Mouse (Mus musculus): ENCODE results near the gene Aldh1a1. TPM values are rescaled to one million over a fixed set of nuclear protein-coding genes. Genes with fewer than 3 reads are reported as not detected.
"Not testable (repeated sequence)": the region's sequence is repeated elsewhere in the genome, so short reads cannot be mapped to it uniquely, and the experiment has no call there.

Aldh1a1 gene
- polyA plus RNA-seq, 1 experiment from 2014 or later, result 37.7 TPM

DNA sequence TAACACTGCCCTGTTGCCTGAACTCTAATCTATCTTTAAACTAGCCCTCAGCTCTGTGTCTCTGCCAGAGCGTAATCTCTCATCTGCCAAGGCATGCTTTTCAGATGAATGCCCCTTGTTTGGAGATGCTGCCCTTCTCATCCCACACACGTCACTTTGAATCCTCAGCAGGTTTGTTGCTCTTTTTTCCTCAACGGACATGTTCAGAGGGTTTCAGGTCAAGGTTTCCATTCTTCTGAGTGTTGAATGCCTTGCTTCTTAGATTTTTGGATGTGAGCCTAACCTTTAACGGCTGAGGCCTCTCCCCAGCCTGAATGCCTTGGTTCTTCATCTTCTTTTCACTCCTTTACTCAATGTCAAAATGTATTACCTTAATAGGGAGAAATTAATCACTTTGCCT lies 16.1 kb downstream of the Aldh1a1 start:
- Histone ChIP-seq H3K4me2 (ENCODE audit: low read depth, low read length) (no peak overlapping the region), H3K36me3 (ENCODE audit: control insufficient read depth, insufficient read depth, low read length) (no peaks in the 10 kb centered on the region), H3K9me3 (replicated peaks; ENCODE audit: control insufficient read depth, low read length) (no peaks in the 10 kb centered on the region), H3K9ac (ENCODE audit: low read length) (no peak overlapping the region), H3K4me1 (ENCODE audit: control insufficient read depth, insufficient read depth, low read length) (no peaks in the 10 kb centered on the region), H3K27ac (ENCODE audit: low read length) (no peak overlapping the region), H3K4me3 (replicated peaks; ENCODE audit: low read length) (no peak overlapping the region), H3K27me3 (ENCODE audit: control insufficient read depth, insufficient read depth, low read length) (no peaks in the 10 kb centered on the region)
- WGBS, result 38% methylated on average over 4 of the region's 4 CpGs
- no peak for ATAC-seq (ENCODE audit: insufficient read depth, low FRiP score)

DNA sequence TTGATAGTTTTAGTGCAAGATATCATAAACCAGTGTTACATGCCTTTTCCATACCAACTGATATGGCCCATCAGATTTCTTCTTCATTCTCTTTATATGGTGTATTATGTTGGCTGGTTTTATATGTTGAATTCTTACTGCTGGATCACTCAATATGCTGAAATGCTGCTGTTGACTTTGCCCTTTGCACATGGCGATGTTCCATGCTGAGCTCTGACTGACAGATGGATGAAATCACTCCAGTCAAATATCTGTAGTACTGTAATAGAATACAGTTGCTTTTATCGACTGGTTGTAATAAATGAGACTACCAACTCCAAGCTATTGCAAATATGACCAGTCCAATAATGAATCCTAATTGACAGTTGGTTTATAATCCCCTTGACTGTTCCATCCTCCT lies 19.5 kb downstream of the Aldh1a1 start:
- Histone ChIP-seq H3K27ac (ENCODE audit: low read length) (no peak overlapping the region), H3K36me3 (ENCODE audit: control insufficient read depth, insufficient read depth, low read length) (no peaks in the 10 kb centered on the region), H3K4me2 (ENCODE audit: low read depth, low read length) (no peak overlapping the region), H3K9me3 (replicated peaks; ENCODE audit: control insufficient read depth, low read length) (no peaks in the 10 kb centered on the region), H3K4me1 (ENCODE audit: control insufficient read depth, insufficient read depth, low read length) (no peaks in the 10 kb centered on the region), H3K4me3 (replicated peaks; ENCODE audit: low read length) (no peak overlapping the region), H3K27me3 (ENCODE audit: control insufficient read depth, insufficient read depth, low read length) (no peaks in the 10 kb centered on the region), H3K9ac (ENCODE audit: low read length) (no peak overlapping the region)
- ATAC-seq (ENCODE audit: insufficient read depth, low FRiP score), result no peak
- WGBS, result 86% methylated on average over 2 of the region's 2 CpGs

DNA sequence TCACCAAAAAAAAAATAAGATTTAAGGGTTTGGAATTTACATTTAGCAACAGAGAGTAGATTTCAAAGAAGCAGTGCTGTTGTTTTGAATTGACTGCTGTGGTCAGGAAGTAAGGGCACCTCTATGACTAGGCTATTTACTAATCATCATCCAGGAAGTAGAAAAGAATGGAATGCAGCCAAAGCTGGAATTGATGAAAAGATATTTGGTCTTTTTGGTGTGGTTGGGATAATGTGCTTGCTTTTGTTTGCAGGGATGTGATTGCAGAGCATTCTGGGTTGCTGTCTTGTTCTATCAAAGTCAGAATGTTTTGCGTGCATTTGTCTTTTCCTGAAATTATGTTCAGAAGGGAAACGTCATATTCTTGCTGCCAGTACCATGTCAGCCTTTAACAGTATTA lies 20.7 kb downstream of the Aldh1a1 start:
- no peaks in the 10 kb centered on the region for H3K36me3 ChIP-seq (ENCODE audit: control insufficient read depth, insufficient read depth, low read length)
- no peak overlapping the region for H3K4me3 ChIP-seq (replicated peaks; ENCODE audit: low read length)
- no peak overlapping the region for H3K27ac ChIP-seq (ENCODE audit: low read length)
- H3K4me2 ChIP-seq (ENCODE audit: low read depth, low read length), result no peak overlapping the region
- ATAC-seq (ENCODE audit: insufficient read depth, low FRiP score), result no peak
- no peak overlapping the region for H3K9ac ChIP-seq (ENCODE audit: low read length)
- no peaks in the 10 kb centered on the region for H3K4me1 ChIP-seq (ENCODE audit: control insufficient read depth, insufficient read depth, low read length)
- H3K27me3 ChIP-seq (ENCODE audit: control insufficient read depth, insufficient read depth, low read length), result no peaks in the 10 kb centered on the region
- WGBS, result 70% methylated on average over 2 of the region's 2 CpGs
- H3K9me3 ChIP-seq (replicated peaks; ENCODE audit: control insufficient read depth, low read length), result no peaks in the 10 kb centered on the region

DNA sequence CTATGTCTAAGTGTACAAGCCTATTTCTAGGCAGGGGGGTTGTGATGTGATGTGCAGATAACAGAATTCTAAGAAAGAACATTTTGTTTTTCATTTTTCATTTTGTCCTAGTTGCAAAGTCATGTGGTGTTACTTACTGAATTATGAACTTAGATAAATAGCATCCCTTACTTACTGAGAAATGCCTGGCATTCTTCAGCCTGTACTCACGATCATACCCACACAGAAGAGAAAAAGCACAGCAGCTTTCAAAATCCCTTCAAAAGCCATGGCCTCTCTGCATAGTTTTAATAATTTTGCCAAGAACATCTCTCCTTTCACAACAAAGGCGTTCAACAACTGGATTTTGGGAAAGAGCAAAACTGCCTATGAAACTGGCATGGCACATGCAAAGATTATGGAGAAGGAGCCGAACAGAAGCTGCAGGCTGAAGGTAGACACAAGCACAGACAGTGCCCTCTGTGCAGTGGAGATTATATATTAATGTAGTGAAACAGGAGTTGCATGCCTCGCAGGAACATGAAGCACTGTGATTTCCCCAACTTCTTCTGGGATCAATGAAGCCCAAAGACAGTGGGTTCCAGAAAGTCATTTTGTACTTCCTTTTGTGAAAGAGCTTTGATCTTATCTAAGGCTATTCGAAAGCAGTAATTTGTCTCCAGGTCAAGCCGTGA lies 21.3 kb downstream of the Aldh1a1 start:
- Histone ChIP-seq H3K36me3 (ENCODE audit: control insufficient read depth, insufficient read depth, low read length) (no peaks in the 10 kb centered on the region), H3K9me3 (replicated peaks; ENCODE audit: control insufficient read depth, low read length) (no peaks in the 10 kb centered on the region), H3K9ac (ENCODE audit: low read length) (no peak overlapping the region), H3K27me3 (ENCODE audit: control insufficient read depth, insufficient read depth, low read length) (no peaks in the 10 kb centered on the region), H3K4me3 (replicated peaks; ENCODE audit: low read length) (no peak overlapping the region), H3K4me1 (ENCODE audit: control insufficient read depth, insufficient read depth, low read length) (no peaks in the 10 kb centered on the region), H3K4me2 (ENCODE audit: low read depth, low read length) (no peak overlapping the region), H3K27ac (ENCODE audit: low read length) (no peak overlapping the region)
- no peak for ATAC-seq (ENCODE audit: insufficient read depth, low FRiP score)
- WGBS, result 55% methylated on average over 6 of the region's 6 CpGs

DNA sequence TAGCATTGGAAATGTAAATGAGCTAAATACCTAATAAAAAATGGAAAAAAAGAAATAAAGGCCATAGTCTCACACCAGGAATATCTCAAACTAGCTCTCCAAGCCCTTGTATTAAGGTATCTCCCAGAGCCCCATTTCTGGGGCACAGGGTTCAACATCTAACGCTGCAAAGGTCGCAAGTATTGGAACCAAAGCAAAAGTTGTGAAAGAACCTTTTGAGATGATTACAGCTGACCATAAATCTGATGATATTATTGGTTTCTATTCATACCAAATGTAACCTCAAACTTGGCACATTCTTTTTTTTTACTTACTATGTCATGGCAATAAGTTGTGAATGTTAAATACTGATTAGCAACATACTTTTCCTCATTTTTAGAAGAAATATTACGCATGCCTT lies 24.0 kb downstream of the Aldh1a1 start:
- no peak overlapping the region for H3K27ac ChIP-seq (ENCODE audit: low read length)
- H3K4me1 ChIP-seq (ENCODE audit: control insufficient read depth, insufficient read depth, low read length), result no peaks in the 10 kb centered on the region
- no peaks in the 10 kb centered on the region for H3K36me3 ChIP-seq (ENCODE audit: control insufficient read depth, insufficient read depth, low read length)
- H3K9me3 ChIP-seq (replicated peaks; ENCODE audit: control insufficient read depth, low read length), result no peaks in the 10 kb centered on the region
- no peak overlapping the region for H3K9ac ChIP-seq (ENCODE audit: low read length)
- no peak for ATAC-seq (ENCODE audit: insufficient read depth, low FRiP score)
- H3K4me3 ChIP-seq (replicated peaks; ENCODE audit: low read length), result no peak overlapping the region
- H3K4me2 ChIP-seq (ENCODE audit: low read depth, low read length), result no peak overlapping the region
- 95% methylated on average over 3 of the region's 3 CpGs for WGBS
- H3K27me3 ChIP-seq (ENCODE audit: control insufficient read depth, insufficient read depth, low read length), result no peaks in the 10 kb centered on the region

DNA sequence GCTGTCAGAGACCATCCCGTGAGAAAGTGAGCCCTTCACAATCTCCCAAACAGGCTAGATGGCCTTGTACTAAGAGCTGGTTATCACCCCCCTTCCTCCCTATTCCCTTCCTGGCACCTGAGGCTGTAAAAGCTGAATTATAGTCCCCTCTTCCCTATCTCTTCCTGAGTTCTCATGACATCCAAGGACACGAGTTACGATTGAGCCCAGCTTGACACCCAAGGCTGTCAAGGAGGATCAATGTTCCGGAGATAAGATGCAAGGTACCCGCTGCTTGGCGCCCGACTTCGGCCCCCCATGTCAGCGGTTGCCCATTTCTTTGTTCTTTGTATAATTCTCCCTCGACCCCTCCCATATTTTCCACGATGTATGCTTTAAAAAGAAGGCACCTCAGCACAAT lies 36.6 kb downstream of the Aldh1a1 start:
- not testable (repeated sequence) for H3K36me3 ChIP-seq (ENCODE audit: control insufficient read depth, insufficient read depth, low read length)
- 85% methylated on average over 11 of the region's 11 CpGs for WGBS

DNA sequence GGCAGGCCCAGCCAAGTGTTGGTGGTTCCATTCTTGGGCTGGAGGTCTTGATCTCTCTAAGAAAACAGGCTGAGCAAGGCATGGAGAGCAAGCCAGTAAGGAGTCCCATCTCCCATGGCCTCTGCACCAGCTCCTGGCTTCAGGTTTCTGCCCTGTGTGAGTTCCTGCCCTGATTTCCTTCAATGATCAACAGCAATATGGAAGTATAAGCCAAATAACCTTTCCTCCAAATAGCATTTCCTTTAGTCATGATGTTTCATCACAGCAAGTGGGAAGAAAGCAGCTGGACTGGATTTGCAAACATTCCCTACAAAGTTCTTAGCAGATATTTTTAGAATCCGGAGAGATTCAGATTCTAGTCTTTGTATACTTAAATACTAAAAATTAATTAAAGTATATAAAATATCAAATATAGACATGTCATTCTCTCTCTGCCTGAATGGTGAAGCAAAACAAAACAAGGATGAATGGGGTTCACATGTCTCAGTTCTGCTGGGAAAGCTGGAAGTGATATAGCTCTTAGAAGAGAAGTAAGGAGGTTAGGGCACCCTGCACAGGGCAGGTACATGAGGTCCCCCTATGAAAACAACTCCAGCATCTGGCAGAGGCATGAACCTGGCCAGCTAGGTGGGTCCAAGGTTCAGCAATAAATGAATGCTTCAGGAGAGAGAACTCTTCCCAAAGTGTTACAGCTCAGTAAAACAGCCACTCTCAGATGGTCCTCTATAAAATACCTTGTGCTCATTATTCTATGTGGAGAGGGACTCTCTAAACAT lies 37.6 kb downstream of the Aldh1a1 start:
- WGBS, result 58% methylated on average over 1 of the region's 1 CpGs
- no peaks in the 10 kb centered on the region for H3K36me3 ChIP-seq (ENCODE audit: control insufficient read depth, insufficient read depth, low read length)
- no peak overlapping the region for H3K4me3 ChIP-seq (replicated peaks; ENCODE audit: low read length)
- H3K27ac ChIP-seq (ENCODE audit: low read length), result no peak overlapping the region; the same call in 1 of the 2 replicates
- no peak for ATAC-seq (ENCODE audit: insufficient read depth, low FRiP score)
- no peak overlapping the region for H3K9ac ChIP-seq (ENCODE audit: low read length)
- H3K9me3 ChIP-seq (replicated peaks; ENCODE audit: control insufficient read depth, low read length), result no peaks in the 10 kb centered on the region
- no peaks in the 10 kb centered on the region for H3K27me3 ChIP-seq (ENCODE audit: control insufficient read depth, insufficient read depth, low read length)
- no peak overlapping the region for H3K4me2 ChIP-seq (ENCODE audit: low read depth, low read length)
- no peaks in the 10 kb centered on the region for H3K4me1 ChIP-seq (ENCODE audit: control insufficient read depth, insufficient read depth, low read length)

More for the DNA sequence above, 36.6 kb downstream of the Aldh1a1 start:
- H3K9ac ChIP-seq (ENCODE audit: low read length); H3K27ac ChIP-seq (ENCODE audit: low read length); H3K4me2 ChIP-seq (ENCODE audit: low read depth, low read length); ATAC-seq (ENCODE audit: insufficient read depth, low FRiP score); H3K4me1 ChIP-seq (ENCODE audit: control insufficient read depth, insufficient read depth, low read length); H3K4me3 ChIP-seq (replicated peaks; ENCODE audit: low read length); H3K27me3 ChIP-seq (ENCODE audit: control insufficient read depth, insufficient read depth, low read length); H3K9me3 ChIP-seq (replicated peaks; ENCODE audit: control insufficient read depth, low read length): not testable (repeated sequence)

DNA sequence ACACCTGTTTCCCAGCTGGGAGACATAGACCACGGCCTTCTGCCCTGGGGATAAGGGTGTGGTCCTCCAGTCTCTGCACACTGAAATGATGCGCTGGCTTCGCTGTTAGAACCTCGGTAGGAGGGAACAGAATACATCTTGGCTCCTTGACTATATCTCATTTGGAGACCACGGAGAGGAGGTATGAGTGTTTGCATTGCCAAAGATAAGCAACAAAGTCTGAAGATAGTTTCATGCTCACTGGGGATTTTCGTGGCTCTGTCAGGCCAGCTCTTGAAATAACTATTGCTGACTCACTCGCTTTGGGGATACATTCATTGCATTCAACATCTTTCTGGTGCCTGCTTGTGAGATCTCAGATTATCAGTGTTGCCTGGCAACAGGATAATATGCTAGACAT lies 44.0 kb downstream of the Aldh1a1 start:
- Histone ChIP-seq H3K36me3 (ENCODE audit: control insufficient read depth, insufficient read depth, low read length) (no peaks in the 10 kb centered on the region), H3K9me3 (replicated peaks; ENCODE audit: control insufficient read depth, low read length) (no peaks in the 10 kb centered on the region), H3K27ac (ENCODE audit: low read length) (no peak overlapping the region), H3K27me3 (ENCODE audit: control insufficient read depth, insufficient read depth, low read length) (no peaks in the 10 kb centered on the region), H3K4me1 (ENCODE audit: control insufficient read depth, insufficient read depth, low read length) (no peaks in the 10 kb centered on the region), H3K4me2 (ENCODE audit: low read depth, low read length) (no peak overlapping the region), H3K4me3 (replicated peaks; ENCODE audit: low read length) (no peak overlapping the region), H3K9ac (ENCODE audit: low read length) (no peak overlapping the region)
- no peak for ATAC-seq (ENCODE audit: insufficient read depth, low FRiP score)
- WGBS, result 63% methylated on average over 7 of the region's 7 CpGs

DNA sequence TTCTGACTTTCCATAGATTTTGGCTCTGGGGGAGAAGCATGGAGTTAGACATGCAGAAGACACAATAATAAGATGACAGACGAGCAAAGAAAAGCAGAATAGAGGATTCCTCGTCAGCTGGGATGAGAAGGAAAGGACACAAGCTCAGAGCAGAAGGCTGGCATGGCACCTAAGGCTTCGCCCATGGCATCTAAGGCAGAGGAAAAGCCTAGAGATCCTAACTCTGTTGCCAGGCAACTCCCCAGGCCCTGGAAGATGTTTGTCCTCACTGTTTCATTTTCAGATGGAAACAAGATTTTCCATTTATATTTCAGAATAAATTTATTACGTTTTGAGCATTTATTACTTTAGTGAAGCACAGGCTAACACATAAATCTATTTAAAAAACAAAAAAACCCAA lies 48.5 kb downstream of the Aldh1a1 start:
- no peaks in the 10 kb centered on the region for H3K4me1 ChIP-seq (ENCODE audit: control insufficient read depth, insufficient read depth, low read length)
- no peak overlapping the region for H3K9ac ChIP-seq (ENCODE audit: low read length)
- no peak overlapping the region for H3K4me3 ChIP-seq (replicated peaks; ENCODE audit: low read length)
- no peak overlapping the region for H3K27ac ChIP-seq (ENCODE audit: low read length)
- ATAC-seq (ENCODE audit: insufficient read depth, low FRiP score), result no peak
- WGBS, result 70% methylated on average over 4 of the region's 4 CpGs
- no peak overlapping the region for H3K4me2 ChIP-seq (ENCODE audit: low read depth, low read length)
- no peaks in the 10 kb centered on the region for H3K27me3 ChIP-seq (ENCODE audit: control insufficient read depth, insufficient read depth, low read length)
- H3K9me3 ChIP-seq (replicated peaks; ENCODE audit: control insufficient read depth, low read length), result no peaks in the 10 kb centered on the region
- no peaks in the 10 kb centered on the region for H3K36me3 ChIP-seq (ENCODE audit: control insufficient read depth, insufficient read depth, low read length)
